Mouse (Mus musculus): ENCODE results near the gene Acadvl. TPM values are rescaled to one million over a fixed set of nuclear protein-coding genes. Genes with fewer than 3 reads are reported as not detected.

Acadvl gene
- polyA plus RNA-seq, 1 experiment, result 87.8 TPM

GRCm38 (mm10) chr11:69994401-69995090, 20.7 kb downstream of the Acadvl start:
- Histone ChIP-seq H3K4me3 (ENCODE audit: insufficient read depth, poor library complexity, severe bottlenecking) (no peak overlapping the region), H3ac (ENCODE audit: control insufficient read depth, insufficient read length, low read depth) (no peak overlapping the region), H3K36me3 (ENCODE audit: control insufficient read depth, insufficient read depth) (peaks cover 56% of the 10 kb centered on the region), H3K27me3 (ENCODE audit: control insufficient read depth, insufficient read depth, insufficient read length) (no peaks in the 10 kb centered on the region), H3K79me3 (ENCODE audit: low read depth) (peaks cover 36% of the 10 kb centered on the region), H3K79me2 (ENCODE audit: control insufficient read depth, insufficient read depth) (peaks cover 62% of the 10 kb centered on the region)
- TF ChIP-seq CTCF (IDR thresholded peaks at IDR 0.05; ENCODE audit: control insufficient read depth, insufficient read depth, insufficient read length), result no peak
- TF ChIP-seq MAX (IDR thresholded peaks at IDR 0.05), result no peak
- TF ChIP-seq MYOG (IDR thresholded peaks at IDR 0.05; ENCODE audit: control insufficient read depth, extremely low read depth, insufficient read length), result no peak
- no peak for TF ChIP-seq USF1 (IDR thresholded peaks at IDR 0.05; ENCODE audit: low read depth)
- no peak for TF ChIP-seq CEBPB (IDR thresholded peaks at IDR 0.05; ENCODE audit: low read depth)
- TF ChIP-seq FOSL1 (IDR thresholded peaks at IDR 0.05; ENCODE audit: insufficient read depth, low read length, poor library complexity, severe bottlenecking), result no peak
- TF ChIP-seq MYOD1 (IDR thresholded peaks at IDR 0.05; ENCODE audit: control insufficient read depth, insufficient read length, low read depth), result no peak

- Histone ChIP-seq H3K79me3 (ENCODE audit: low read depth) (peaks cover 27% of the 10 kb centered on the region), H3K27me3 (ENCODE audit: control insufficient read depth, insufficient read depth, insufficient read length) (no peaks in the 10 kb centered on the region), H3K4me3 (ENCODE audit: insufficient read depth, poor library complexity, severe bottlenecking) (peak overlapping the region; percentile 7), H3ac (ENCODE audit: control insufficient read depth, insufficient read length, low read depth) (no peak overlapping the region), H3K36me3 (ENCODE audit: control insufficient read depth, insufficient read depth) (peaks cover 56% of the 10 kb centered on the region), H3K79me2 (ENCODE audit: control insufficient read depth, insufficient read depth) (peaks cover 50% of the 10 kb centered on the region)
- TF ChIP-seq FOSL1 (IDR thresholded peaks at IDR 0.05; ENCODE audit: insufficient read depth, low read length, poor library complexity, severe bottlenecking) (no peak), MYOD1 (IDR thresholded peaks at IDR 0.05; ENCODE audit: control insufficient read depth, insufficient read length, low read depth) (no peak), CEBPB (IDR thresholded peaks at IDR 0.05; ENCODE audit: low read depth) (no peak)
Measured at GRCm38 (mm10) chr11:69992932-69993331, 22.3 kb downstream of the Acadvl start.

- Histone ChIP-seq H3K4me3 (ENCODE audit: insufficient read depth, poor library complexity, severe bottlenecking) (peak overlapping the region; percentile 79), H3K27me3 (ENCODE audit: control insufficient read depth, insufficient read depth, insufficient read length) (no peaks in the 10 kb centered on the region), H3K79me3 (ENCODE audit: low read depth) (peaks cover 24% of the 10 kb centered on the region), H3ac (ENCODE audit: control insufficient read depth, insufficient read length, low read depth) (peak overlapping the region; percentile 51), H3K79me2 (ENCODE audit: control insufficient read depth, insufficient read depth) (peaks cover 50% of the 10 kb centered on the region), H3K36me3 (ENCODE audit: control insufficient read depth, insufficient read depth) (peaks cover 56% of the 10 kb centered on the region)
- TF ChIP-seq CEBPB (IDR thresholded peaks at IDR 0.05; ENCODE audit: low read depth) (no peak), FOSL1 (IDR thresholded peaks at IDR 0.05; ENCODE audit: insufficient read depth, low read length, poor library complexity, severe bottlenecking) (no peak), MYOD1 (IDR thresholded peaks at IDR 0.05; ENCODE audit: control insufficient read depth, insufficient read length, low read depth) (no peak), MAX (IDR thresholded peaks at IDR 0.05) (no peak), CTCF (IDR thresholded peaks at IDR 0.05; ENCODE audit: control insufficient read depth, insufficient read depth, insufficient read length) (no peak), USF1 (IDR thresholded peaks at IDR 0.05; ENCODE audit: low read depth) (no peak), MYOG (IDR thresholded peaks at IDR 0.05; ENCODE audit: control insufficient read depth, extremely low read depth, insufficient read length) (no peak)
Measured at GRCm38 (mm10) chr11:69992396-69992795, 22.8 kb downstream of the Acadvl start.

- H3K79me2 ChIP-seq (ENCODE audit: control insufficient read depth, insufficient read depth), result peaks cover 51% of the 10 kb centered on the region
- H3K27me3 ChIP-seq (ENCODE audit: control insufficient read depth, insufficient read depth, insufficient read length), result no peaks in the 10 kb centered on the region
- H3ac ChIP-seq (ENCODE audit: control insufficient read depth, insufficient read length, low read depth), result peak overlapping the region; percentile 91
- H3K79me3 ChIP-seq (ENCODE audit: low read depth), result peaks cover 23% of the 10 kb centered on the region
- peaks cover 62% of the 10 kb centered on the region for H3K36me3 ChIP-seq (ENCODE audit: control insufficient read depth, insufficient read depth)
- peak overlapping the region; percentile 79 for H3K4me3 ChIP-seq (ENCODE audit: insufficient read depth, poor library complexity, severe bottlenecking)
- TF ChIP-seq MYOG (IDR thresholded peaks at IDR 0.05; ENCODE audit: control insufficient read depth, extremely low read depth, insufficient read length), result no peak
Measured at GRCm38 (mm10) chr11:69991711-69992110, 23.5 kb downstream of the Acadvl start.

- Histone ChIP-seq H3K4me3 (ENCODE audit: insufficient read depth, poor library complexity, severe bottlenecking) (peak within 1 kb of the TSS; percentile 79), H3K36me3 (ENCODE audit: control insufficient read depth, insufficient read depth) (peaks cover 68% of the 10 kb centered on the region), H3K79me2 (ENCODE audit: control insufficient read depth, insufficient read depth) (peaks cover 50% of the 10 kb centered on the region), H3K27me3 (ENCODE audit: control insufficient read depth, insufficient read depth, insufficient read length) (no peaks in the 10 kb centered on the region), H3K79me3 (ENCODE audit: low read depth) (peaks cover 19% of the 10 kb centered on the region), H3ac (ENCODE audit: control insufficient read depth, insufficient read length, low read depth) (peak within 1 kb of the TSS; percentile 91)
- TF ChIP-seq FOSL1 (IDR thresholded peaks at IDR 0.05; ENCODE audit: insufficient read depth, low read length, poor library complexity, severe bottlenecking), result no peak
- TF ChIP-seq CEBPB (IDR thresholded peaks at IDR 0.05; ENCODE audit: low read depth), result no peak
- TF ChIP-seq USF1 (IDR thresholded peaks at IDR 0.05; ENCODE audit: low read depth), result peak; percentile 100
- no peak for TF ChIP-seq MYOG (IDR thresholded peaks at IDR 0.05; ENCODE audit: control insufficient read depth, extremely low read depth, insufficient read length)
- TF ChIP-seq CTCF (IDR thresholded peaks at IDR 0.05; ENCODE audit: control insufficient read depth, insufficient read depth, insufficient read length), result no peak
- peak; percentile 97 for TF ChIP-seq MAX (IDR thresholded peaks at IDR 0.05)
- TF ChIP-seq MYOD1 (IDR thresholded peaks at IDR 0.05; ENCODE audit: control insufficient read depth, insufficient read length, low read depth), result no peak
Measured at GRCm38 (mm10) chr11:69990850-69991691, 24.1 kb downstream of the Acadvl start, which contains the start of gene Gabarap. TSS of gene Gabarap (plus strand) at chr11:69991143.

Data from C2C12 (cell line).